In genomic region chr3:152006747-152007146, GRCm38 (mm10) we compare ENCODE assay signal across 28 mouse cellular contexts.
A peak's percentile ranks its signal among the peaks of the same experiment; 100 is the strongest.
DNase-seq lines count a peak whose midpoint lies in the region; ATAC-seq and TF ChIP-seq lines count a peak whose summit lies in the region.
"Had no signal": no experiment of that assay in that cellular context is flagged by ENCODE, and none has a peak within 500 bp of the region (broad histone marks: within the 10 kb centered on the region; RNA-seq: fewer than 3 reads in every experiment).

No protein-coding gene starts in this region.

- no peak overlapping the region for H3K9ac ChIP-seq in lung, embryonic 15.5 days
- no peak overlapping the region for H3K9ac ChIP-seq in lung, postnatal 0 days (replicated peaks; ENCODE audit: low read depth)
- H3K9ac ChIP-seq: embryonic facial prominence, embryonic 13.5 days; embryonic facial prominence, embryonic 15.5 days; forebrain, embryonic 12.5 days had no signal

- H3K4me1 ChIP-seq in lung, embryonic 15.5 days, result no peaks in the 10 kb centered on the region
- H3K4me1 ChIP-seq in lung, postnatal 0 days (ENCODE audit: insufficient read depth, low read depth, low read length), result no peaks in the 10 kb centered on the region
- H3K4me1 ChIP-seq: forebrain, embryonic 12.5 days had no signal

- no peak for TF ChIP-seq CTCF in lung, postnatal 0 days (IDR thresholded peaks at IDR 0.05)

- no peaks in the 10 kb centered on the region for H3K9me3 ChIP-seq in lung, embryonic 15.5 days
- no peaks in the 10 kb centered on the region for H3K9me3 ChIP-seq in lung, postnatal 0 days (ENCODE audit: low read length)
- H3K9me3 ChIP-seq: embryonic facial prominence, embryonic 13.5 days; embryonic facial prominence, embryonic 15.5 days; forebrain, embryonic 10.5 days; forebrain, embryonic 12.5 days had no signal

- no peaks in the 10 kb centered on the region for H3K27me3 ChIP-seq in lung, embryonic 15.5 days
- H3K27me3 ChIP-seq in lung, postnatal 0 days (replicated peaks; ENCODE audit: insufficient read depth, low read length), result no peaks in the 10 kb centered on the region
- H3K27me3 ChIP-seq: CH12.LX; embryonic facial prominence, embryonic 13.5 days; embryonic facial prominence, embryonic 15.5 days; forebrain, embryonic 12.5 days had no signal

- 0 out of 2 replicates have a peak, but pooled peaks have one; percentile 14 for ATAC-seq in lung, embryonic 15.5 days (ENCODE audit: borderline replicate concordance, extremely low read depth, low FRiP score, low TSS enrichment)
- ATAC-seq in lung, postnatal 0 days, result peak; percentile 41
- ATAC-seq: activated CD4-positive, CD25-positive, alpha-beta regulatory T cell, adult 4 months; CD4-positive, CD25-positive, alpha-beta regulatory T cell, adult 4 months; forebrain, embryonic 14.5 days; Patski had no signal

- no peak overlapping the region for H3K4me3 ChIP-seq in lung, embryonic 15.5 days
- H3K4me3 ChIP-seq in lung, postnatal 0 days (ENCODE audit: low read depth, low read length), result no peak overlapping the region
- H3K4me3 ChIP-seq: embryonic facial prominence, embryonic 13.5 days; embryonic facial prominence, embryonic 15.5 days; erythroblast, embryonic 14.5 days; forebrain, embryonic 10.5 days; forebrain, embryonic 12.5 days had no signal

- no peak overlapping the region for H3K4me2 ChIP-seq in lung, embryonic 15.5 days
- no peak overlapping the region for H3K4me2 ChIP-seq in lung, postnatal 0 days (replicated peaks; ENCODE audit: low read depth, low read length)
- H3K4me2 ChIP-seq: embryonic facial prominence, embryonic 13.5 days; embryonic facial prominence, embryonic 15.5 days; forebrain, embryonic 12.5 days had no signal

- DNase-seq in heart, adult 11 months, result peak; percentile 62
- DNase-seq in heart, adult 9 months (ENCODE audit: low spot score in 2 of 2), result no peak
- DNase-seq in lung, adult 18-20 months, result no peak
- peak; percentile 24 for DNase-seq in lung, postnatal 0 days (ENCODE audit: low spot score)
- no peak for DNase-seq in lung, postnatal 25 days (ENCODE audit: low spot score)
- no peak for DNase-seq in kidney, postnatal 10 days
- DNase-seq: adrenal gland, adult 8-10 months; adrenal gland, postnatal 14 days; adrenal gland, postnatal 36 days; B cell, adult 2 months; cerebellum, adult 11-12 months; cerebellum, adult 8-10 months; cerebellum, adult 9-11 months; cerebellum, postnatal 14 days; cerebellum, postnatal 36 days; embryo, embryonic 11 days had no signal

- H3K27ac ChIP-seq in lung, embryonic 15.5 days, result no peak overlapping the region
- no peak overlapping the region for H3K27ac ChIP-seq in lung, postnatal 0 days (ENCODE audit: low read length)
- H3K27ac ChIP-seq: embryonic facial prominence, embryonic 13.5 days; embryonic facial prominence, embryonic 15.5 days; forebrain, embryonic 10.5 days; forebrain, embryonic 12.5 days had no signal

- H3K36me3 ChIP-seq in lung, embryonic 15.5 days, result no peaks in the 10 kb centered on the region
- H3K36me3 ChIP-seq in lung, postnatal 0 days (ENCODE audit: insufficient read depth, low read length), result no peaks in the 10 kb centered on the region
- H3K36me3 ChIP-seq: embryonic facial prominence, embryonic 13.5 days; embryonic facial prominence, embryonic 15.5 days; forebrain, embryonic 10.5 days; forebrain, embryonic 12.5 days; G1E had no signal

- no peak for TF ChIP-seq EP300 in lung, postnatal 0 days (IDR thresholded peaks at IDR 0.05)

- 40% methylated on average over 4 of the region's 4 CpGs for WGBS in lung, embryonic 15.5 days
- WGBS in lung, postnatal 0 days, result 48% methylated on average over 4 of the region's 4 CpGs

Comparison
In these comparisons a context has a peak if more than half of its experiments do, and no peak if none do; other contexts are left out.
1. DNase-seq: peak in heart, adult 11 months (single experiment) and lung, postnatal 0 days (single experiment); none in heart, adult 9 months (0 of 2), lung, adult 18-20 months (0 of 2), lung, postnatal 25 days (single experiment) and kidney, postnatal 10 days (single experiment).